Mouse (Mus musculus): ENCODE measurements around the gene Klf7.

DNA sequence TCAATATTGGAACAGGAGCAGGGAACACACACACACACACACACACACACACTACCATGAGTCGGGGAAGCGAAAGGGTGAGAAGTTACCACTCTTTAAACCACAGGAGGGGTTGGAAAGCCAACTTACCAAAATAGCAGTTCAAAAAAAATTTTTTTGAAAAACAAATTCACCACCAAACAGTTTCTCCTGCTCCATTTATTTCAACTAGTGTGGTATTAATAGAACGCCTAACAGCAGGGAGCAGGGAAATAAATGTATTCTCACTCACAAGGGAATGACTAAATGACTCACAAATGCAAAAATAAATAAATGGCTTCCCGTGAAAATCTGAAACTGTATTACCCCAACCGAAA is 127.0 kb downstream of the Klf7 start:
- TF ChIP-seq EP300 (IDR thresholded peaks at IDR 0.05; ENCODE audit: low read depth) (no peak), CTCF (IDR thresholded peaks at IDR 0.05; ENCODE audit: low read depth) (no peak)

All from liver, embryonic 14.5 days (tissue).